Mouse (Mus musculus): ENCODE results near the gene Fhdc1. TPM values are rescaled to one million over a fixed set of nuclear protein-coding genes. Genes with fewer than 3 reads are reported as not detected.

Gene Fhdc1
- total and polyA plus RNA-seq, 2 experiments: 0.09 to 0.18 TPM

- Histone ChIP-seq H3K79me2 (ENCODE audit: control insufficient read depth, insufficient read depth, low read length) (no peaks in the 10 kb centered on the region; the same call in 1 of the 2 replicates), H3K36me3 (ENCODE audit: control insufficient read depth, insufficient read depth, low read length) (peaks cover 9% of the 10 kb centered on the region; the same call in 1 of the 2 replicates), H3K27me3 (ENCODE audit: control insufficient read depth, insufficient read depth, low read length) (no peaks in the 10 kb centered on the region), H3K4me1 (ENCODE audit: control insufficient read depth, insufficient read depth, low read length) (no peaks in the 10 kb centered on the region), H3K9ac (ENCODE audit: low read depth, low read length) (no peak overlapping the region), H3K4me3 (ENCODE audit: insufficient read depth, low read depth, low read length) (no peak overlapping the region), H3K27ac (replicated peaks; ENCODE audit: insufficient read depth, low read depth, low read length) (no peak overlapping the region)
- no peak for TF ChIP-seq POLR2A (IDR thresholded peaks at IDR 0.05; ENCODE audit: extremely low read depth, insufficient read depth, low read length)
- WGBS: 86% methylated on average over 4 of the region's 4 CpGs
- no peak for DNase-seq (ENCODE audit: extremely low read depth, low read depth, low spot score)
Measured at GRCm38 (mm10) chr3:84505193-84505592, 25.0 kb upstream of the Fhdc1 start.

- Histone ChIP-seq H3K4me1 (ENCODE audit: control insufficient read depth, insufficient read depth, low read length) (no peaks in the 10 kb centered on the region), H3K27ac (replicated peaks; ENCODE audit: insufficient read depth, low read depth, low read length) (no peak overlapping the region), H3K27me3 (ENCODE audit: control insufficient read depth, insufficient read depth, low read length) (no peaks in the 10 kb centered on the region), H3K9ac (ENCODE audit: low read depth, low read length) (no peak overlapping the region), H3K79me2 (ENCODE audit: control insufficient read depth, insufficient read depth, low read length) (no peaks in the 10 kb centered on the region; the same call in 1 of the 2 replicates), H3K4me3 (ENCODE audit: insufficient read depth, low read depth, low read length) (no peak overlapping the region), H3K36me3 (ENCODE audit: control insufficient read depth, insufficient read depth, low read length) (peaks cover 9% of the 10 kb centered on the region; the same call in 1 of the 2 replicates)
- DNase-seq (ENCODE audit: extremely low read depth, low read depth, low spot score): no peak
- TF ChIP-seq POLR2A (IDR thresholded peaks at IDR 0.05; ENCODE audit: extremely low read depth, insufficient read depth, low read length) (no peak), CTCF (IDR thresholded peaks at IDR 0.05; ENCODE audit: low read depth, low read length) (no peak)
- WGBS: 90% methylated on average over 8 of the region's 8 CpGs
Measured at GRCm38 (mm10) chr3:84504291-84504690, 24.1 kb upstream of the Fhdc1 start.

GRCm38 (mm10) chr3:84502101-84502500 is 21.9 kb upstream of the Fhdc1 start:
- Histone ChIP-seq H3K79me2 (ENCODE audit: control insufficient read depth, insufficient read depth, low read length) (no peaks in the 10 kb centered on the region), H3K27me3 (ENCODE audit: control insufficient read depth, insufficient read depth, low read length) (no peaks in the 10 kb centered on the region), H3K36me3 (ENCODE audit: control insufficient read depth, insufficient read depth, low read length) (peaks cover 12% of the 10 kb centered on the region; the same call in 1 of the 2 replicates), H3K27ac (replicated peaks; ENCODE audit: insufficient read depth, low read depth, low read length) (no peak overlapping the region), H3K9ac (ENCODE audit: low read depth, low read length) (no peak overlapping the region), H3K4me1 (ENCODE audit: control insufficient read depth, insufficient read depth, low read length) (no peaks in the 10 kb centered on the region), H3K4me3 (ENCODE audit: insufficient read depth, low read depth, low read length) (no peak overlapping the region)
- no peak for TF ChIP-seq POLR2A (IDR thresholded peaks at IDR 0.05; ENCODE audit: extremely low read depth, insufficient read depth, low read length)
- no peak for DNase-seq (ENCODE audit: extremely low read depth, low read depth, low spot score)
- WGBS: 93% methylated on average over 2 of the region's 2 CpGs

- Histone ChIP-seq H3K4me1 (ENCODE audit: control insufficient read depth, insufficient read depth, low read length) (no peaks in the 10 kb centered on the region), H3K4me3 (ENCODE audit: insufficient read depth, low read depth, low read length) (no peak overlapping the region), H3K27ac (replicated peaks; ENCODE audit: insufficient read depth, low read depth, low read length) (no peak overlapping the region), H3K27me3 (ENCODE audit: control insufficient read depth, insufficient read depth, low read length) (no peaks in the 10 kb centered on the region), H3K9ac (ENCODE audit: low read depth, low read length) (no peak overlapping the region), H3K36me3 (ENCODE audit: control insufficient read depth, insufficient read depth, low read length) (peaks cover 20% of the 10 kb centered on the region), H3K79me2 (ENCODE audit: control insufficient read depth, insufficient read depth, low read length) (no peaks in the 10 kb centered on the region)
- DNase-seq (ENCODE audit: extremely low read depth, low read depth, low spot score): no peak
- no peak for TF ChIP-seq POLR2A (IDR thresholded peaks at IDR 0.05; ENCODE audit: extremely low read depth, insufficient read depth, low read length)
- TF ChIP-seq CTCF (IDR thresholded peaks at IDR 0.05; ENCODE audit: low read depth, low read length): no peak
- 95% methylated on average over 10 of the region's 10 CpGs for WGBS
Measured at GRCm38 (mm10) chr3:84500491-84500890, 20.3 kb upstream of the Fhdc1 start.

- Histone ChIP-seq H3K4me3 (ENCODE audit: insufficient read depth, low read depth, low read length) (no peak overlapping the region), H3K27me3 (ENCODE audit: control insufficient read depth, insufficient read depth, low read length) (no peaks in the 10 kb centered on the region), H3K36me3 (ENCODE audit: control insufficient read depth, insufficient read depth, low read length) (peaks cover 14% of the 10 kb centered on the region), H3K9ac (ENCODE audit: low read depth, low read length) (no peak overlapping the region), H3K79me2 (ENCODE audit: control insufficient read depth, insufficient read depth, low read length) (no peaks in the 10 kb centered on the region), H3K4me1 (ENCODE audit: control insufficient read depth, insufficient read depth, low read length) (no peaks in the 10 kb centered on the region), H3K27ac (replicated peaks; ENCODE audit: insufficient read depth, low read depth, low read length) (no peak overlapping the region)
- WGBS: 46% methylated on average over 11 of the region's 11 CpGs
- TF ChIP-seq CTCF (IDR thresholded peaks at IDR 0.05; ENCODE audit: low read depth, low read length): no peak
- no peak for TF ChIP-seq POLR2A (IDR thresholded peaks at IDR 0.05; ENCODE audit: extremely low read depth, insufficient read depth, low read length)
- peak; percentile 62 for DNase-seq (ENCODE audit: extremely low read depth, low read depth, low spot score)
Measured at GRCm38 (mm10) chr3:84497718-84498117, 17.5 kb upstream of the Fhdc1 start.

- no peak for TF ChIP-seq CTCF (IDR thresholded peaks at IDR 0.05; ENCODE audit: low read depth, low read length)
- no peak overlapping the region for H3K4me3 ChIP-seq (ENCODE audit: insufficient read depth, low read depth, low read length)
- no peaks in the 10 kb centered on the region for H3K79me2 ChIP-seq (ENCODE audit: control insufficient read depth, insufficient read depth, low read length)
- no peak overlapping the region for H3K27ac ChIP-seq (replicated peaks; ENCODE audit: insufficient read depth, low read depth, low read length)
- H3K27me3 ChIP-seq (ENCODE audit: control insufficient read depth, insufficient read depth, low read length): no peaks in the 10 kb centered on the region
- DNase-seq (ENCODE audit: extremely low read depth, low read depth, low spot score): no peak
- H3K9ac ChIP-seq (ENCODE audit: low read depth, low read length): no peak overlapping the region
- 94% methylated on average over 8 of the region's 8 CpGs for WGBS
- no peaks in the 10 kb centered on the region for H3K4me1 ChIP-seq (ENCODE audit: control insufficient read depth, insufficient read depth, low read length)
- peaks cover 17% of the 10 kb centered on the region for H3K36me3 ChIP-seq (ENCODE audit: control insufficient read depth, insufficient read depth, low read length)
Measured at GRCm38 (mm10) chr3:84492657-84493056, 12.4 kb upstream of the Fhdc1 start.

Measured in liver, adult 2 months (tissue).